Mouse (Mus musculus): ENCODE measurements around the gene Fam19a5.

The Fam19a5 gene

DNA sequence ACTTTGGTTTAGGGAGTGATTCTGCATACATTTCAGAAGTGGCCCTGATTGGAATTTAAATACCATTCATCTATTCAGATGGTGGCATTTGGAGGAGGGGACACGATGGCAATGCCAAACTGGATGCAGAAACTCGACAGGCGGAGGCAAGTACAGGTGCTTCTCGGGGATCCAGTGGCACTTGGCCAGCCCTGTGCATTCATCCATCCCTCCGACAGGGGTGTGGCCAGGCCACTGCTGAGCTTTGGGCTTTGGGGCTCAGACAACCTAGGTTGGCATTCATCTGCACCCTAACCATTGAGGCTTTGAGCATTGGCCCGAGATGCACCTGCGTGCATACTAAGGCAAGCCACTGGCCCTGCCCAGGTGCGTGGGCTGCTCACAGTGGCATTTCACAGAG, 52.6 kb downstream of the Fam19a5 start:
- no peak; the same call in 1 of the 2 replicates for ATAC-seq (ENCODE audit: low TSS enrichment)

DNA sequence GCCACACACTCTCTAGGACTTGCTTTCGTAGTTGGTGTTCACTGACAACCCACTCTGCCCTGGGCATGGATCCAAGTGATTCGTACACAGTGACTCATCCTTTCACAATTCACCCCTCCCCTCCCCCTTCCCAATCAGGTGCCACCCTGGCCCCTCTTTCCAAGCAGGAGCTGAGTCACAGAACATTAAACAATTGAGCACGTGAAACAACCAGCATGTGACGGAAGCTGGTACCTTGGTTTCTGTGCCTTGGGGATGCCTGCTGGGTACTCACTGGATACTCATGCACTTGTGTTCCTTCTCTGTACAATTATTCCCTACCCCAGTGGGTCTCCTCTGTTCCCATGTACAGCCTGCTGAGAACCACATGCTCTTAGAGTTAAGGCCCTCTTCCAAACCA, 53.0 kb downstream of the Fam19a5 start:
- peak; percentile 39 for ATAC-seq (ENCODE audit: low TSS enrichment)

DNA sequence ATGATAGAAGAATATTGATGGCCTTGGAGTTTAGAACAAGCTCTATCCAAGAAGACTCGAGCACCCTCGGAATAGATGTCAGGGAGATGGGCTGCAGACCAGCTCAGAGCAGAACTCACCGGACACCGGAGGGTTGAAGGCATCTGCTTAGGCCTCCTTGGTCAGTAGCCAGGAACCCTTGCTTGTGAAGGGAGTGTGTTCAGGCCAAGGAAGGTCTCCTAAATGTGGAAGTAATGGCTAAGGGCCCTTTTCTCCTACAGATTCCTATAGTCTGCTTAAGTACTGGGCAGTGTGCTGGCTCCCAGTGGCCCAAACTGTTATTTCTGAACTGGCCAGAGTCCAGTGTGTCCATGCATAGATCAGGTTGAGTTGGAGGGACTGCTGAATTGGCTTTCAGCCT, 53.7 kb downstream of the Fam19a5 start:
- ATAC-seq (ENCODE audit: low TSS enrichment), result no peak

DNA sequence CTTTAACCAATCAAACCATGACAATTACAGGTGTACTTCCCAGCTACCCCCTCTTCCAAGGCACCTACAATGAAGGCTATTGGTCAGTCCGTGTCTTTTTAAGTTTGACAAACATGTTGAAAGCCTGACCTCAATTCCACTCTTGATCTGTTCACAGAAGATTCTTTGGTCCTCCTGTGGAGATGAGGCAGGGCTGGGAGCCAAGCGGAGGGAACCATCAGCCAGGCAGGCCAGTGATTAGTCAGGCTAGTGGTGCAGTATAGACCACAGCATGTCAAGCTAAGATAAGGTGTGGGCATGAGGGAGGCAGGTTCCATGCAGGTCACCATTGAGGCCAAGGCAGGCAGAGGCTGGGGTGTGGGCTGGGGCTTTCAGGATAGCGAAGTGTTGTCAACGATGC, 54.5 kb downstream of the Fam19a5 start:
- ATAC-seq (ENCODE audit: low TSS enrichment), result no peak

DNA sequence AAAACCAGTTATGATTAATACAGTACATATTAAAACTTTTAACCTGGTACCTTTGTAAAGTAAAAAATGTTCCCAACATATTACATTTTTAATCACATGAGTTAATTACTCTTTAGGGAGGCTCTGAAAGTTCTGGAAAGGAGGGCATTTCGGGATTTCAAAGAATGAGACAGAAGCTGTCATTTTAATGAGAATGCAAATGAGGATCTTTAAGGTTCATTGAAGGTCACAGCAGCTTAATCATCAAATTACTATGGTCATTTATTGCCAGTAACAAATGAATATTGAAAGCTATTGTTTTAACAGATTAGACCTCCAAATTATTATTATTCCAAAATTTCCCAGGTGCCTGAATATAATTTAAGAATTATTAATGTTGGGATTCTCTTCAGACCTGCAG, 59.2 kb downstream of the Fam19a5 start:
- ATAC-seq (ENCODE audit: low TSS enrichment), result no peak

DNA sequence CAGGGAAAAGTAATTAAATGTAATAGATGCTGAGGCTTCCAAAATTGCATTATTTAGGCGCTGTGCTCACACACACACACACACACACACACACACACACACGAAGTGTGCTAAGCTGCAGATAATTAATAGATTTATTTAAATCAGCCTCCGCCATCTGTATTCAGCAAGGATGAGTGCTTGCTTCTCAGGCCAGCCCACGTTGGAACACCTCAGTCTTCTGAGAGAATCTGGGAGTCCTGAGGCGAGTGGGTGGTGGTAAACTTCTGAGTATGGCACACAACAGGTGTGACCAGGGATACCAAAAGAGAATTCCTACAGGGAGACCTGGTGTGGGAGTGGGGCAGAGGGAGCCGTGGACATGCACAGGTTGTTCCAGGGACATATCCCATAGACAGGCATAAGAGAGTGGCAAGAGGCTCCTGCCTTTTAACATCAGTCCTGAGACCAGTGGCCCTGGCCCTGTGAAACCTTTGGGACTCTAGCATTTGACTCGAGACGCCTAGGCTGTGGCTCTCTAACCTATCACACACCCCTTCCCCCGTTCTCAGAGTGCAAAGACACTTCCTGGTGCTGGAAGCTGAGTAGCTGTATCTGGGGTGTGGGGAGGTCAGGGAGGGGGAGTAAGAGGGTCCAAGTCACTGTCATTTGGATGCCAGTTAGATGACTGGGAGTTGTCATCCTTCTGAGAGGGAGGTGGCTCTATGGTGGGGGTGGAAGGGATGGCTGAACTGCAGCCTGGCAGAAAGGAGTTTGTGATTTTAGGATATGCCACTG, 61.6 kb downstream of the Fam19a5 start:
- no peak for ATAC-seq (ENCODE audit: low TSS enrichment)

DNA sequence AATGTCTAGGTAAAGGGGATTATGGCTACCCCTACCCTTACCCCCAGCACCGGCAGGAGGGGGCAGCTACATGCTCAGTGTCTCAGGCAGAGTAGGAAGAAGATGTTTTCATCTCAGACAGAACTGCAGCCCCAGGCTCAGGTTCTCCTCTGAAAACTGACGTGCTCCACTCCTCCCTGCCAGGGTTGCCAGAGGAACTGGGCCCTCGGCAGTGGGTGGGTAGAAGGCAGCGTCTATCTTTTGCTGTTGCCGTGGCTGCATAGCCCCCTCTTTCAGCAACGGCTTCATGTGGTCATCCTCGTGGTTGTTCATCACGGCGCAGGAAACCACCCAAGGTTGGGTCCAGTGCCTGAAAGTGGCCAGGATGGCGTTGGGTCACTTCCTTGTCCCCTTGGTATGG, 62.6 kb downstream of the Fam19a5 start:
- peak; percentile 53; the same call in 1 of the 2 replicates for ATAC-seq (ENCODE audit: low TSS enrichment)

DNA sequence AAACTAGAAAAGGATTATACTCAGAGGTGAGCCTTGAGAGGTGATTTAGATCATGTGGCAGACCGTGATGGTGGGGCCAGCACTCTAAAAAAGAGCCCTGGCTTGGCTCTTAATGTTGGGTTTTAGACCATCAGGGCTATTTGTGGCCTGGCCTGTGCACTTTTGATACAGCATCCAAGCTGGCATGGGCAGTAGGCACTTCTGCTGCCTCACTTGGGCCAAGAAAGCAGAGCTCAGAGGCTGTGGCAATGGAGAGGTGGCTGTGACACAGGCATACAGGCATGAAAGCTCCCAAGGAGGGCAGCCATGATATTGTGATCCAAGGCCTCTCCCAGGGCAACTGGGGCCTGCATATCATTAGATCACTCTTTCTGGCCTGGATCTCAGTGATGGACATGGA, 65.1 kb downstream of the Fam19a5 start:
- no peak for ATAC-seq (ENCODE audit: low TSS enrichment)

DNA sequence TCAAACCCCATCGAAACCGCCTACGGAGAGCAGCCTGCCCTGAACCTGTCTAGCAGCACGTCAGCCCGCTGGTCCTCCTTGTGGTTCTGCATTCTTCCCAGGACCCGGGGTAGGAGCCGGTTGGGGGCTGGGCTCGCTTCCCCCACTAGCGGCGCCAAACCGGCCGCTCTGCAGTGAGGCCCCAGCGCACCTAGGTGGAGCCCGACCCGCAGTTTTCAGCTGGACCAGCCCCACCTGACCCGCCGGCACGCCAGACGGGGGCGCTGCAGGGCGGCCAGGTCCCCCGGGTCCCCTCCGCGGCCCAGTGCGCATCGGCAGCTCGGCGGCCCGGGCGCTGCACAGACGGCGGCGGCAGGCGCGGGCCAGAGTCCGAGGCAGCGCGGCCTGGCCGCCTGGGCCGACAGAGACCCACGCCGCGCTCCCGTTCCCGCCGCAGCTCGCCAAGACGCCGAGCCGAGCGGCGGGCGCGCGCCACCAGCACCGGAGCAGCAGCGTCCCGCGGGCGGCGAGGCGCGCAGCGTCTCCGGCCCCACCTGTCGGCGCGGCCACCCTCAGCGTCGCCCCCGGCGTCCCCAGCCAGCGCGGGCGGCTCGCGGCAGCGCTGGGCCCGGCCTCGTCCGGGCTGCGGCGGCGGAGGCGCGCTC, 80.0 kb downstream of the Fam19a5 start:
- ATAC-seq (ENCODE audit: low TSS enrichment), result peak; percentile 73

DNA sequence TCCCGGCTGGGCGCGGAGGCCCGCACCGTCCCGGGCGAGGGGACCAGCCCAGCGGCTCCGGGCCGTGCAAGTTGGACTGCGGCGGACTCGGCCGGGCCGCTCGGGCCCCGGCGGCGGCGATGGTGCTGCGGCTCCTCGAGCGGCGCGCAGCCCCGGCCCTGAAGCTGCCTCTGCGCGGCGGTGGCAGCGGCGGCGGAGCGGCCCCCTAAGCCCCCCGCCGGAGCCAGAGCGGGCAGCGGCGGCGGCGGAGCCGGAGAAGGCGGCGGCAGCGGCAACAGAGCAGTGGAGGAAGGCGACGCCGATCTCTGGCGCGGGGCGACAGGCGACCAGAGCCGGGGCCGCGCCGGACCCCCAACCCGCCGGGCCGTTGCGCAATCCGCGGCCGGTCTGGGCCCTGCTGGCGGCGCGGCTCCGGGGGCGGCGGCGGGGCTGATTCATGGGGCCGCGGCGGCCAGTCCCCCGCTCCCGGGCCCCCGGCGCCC, 80.6 kb downstream of the Fam19a5 start:
- 0 out of 2 replicates have a peak, but pooled peaks have one; percentile 2 for ATAC-seq (ENCODE audit: low TSS enrichment)

DNA sequence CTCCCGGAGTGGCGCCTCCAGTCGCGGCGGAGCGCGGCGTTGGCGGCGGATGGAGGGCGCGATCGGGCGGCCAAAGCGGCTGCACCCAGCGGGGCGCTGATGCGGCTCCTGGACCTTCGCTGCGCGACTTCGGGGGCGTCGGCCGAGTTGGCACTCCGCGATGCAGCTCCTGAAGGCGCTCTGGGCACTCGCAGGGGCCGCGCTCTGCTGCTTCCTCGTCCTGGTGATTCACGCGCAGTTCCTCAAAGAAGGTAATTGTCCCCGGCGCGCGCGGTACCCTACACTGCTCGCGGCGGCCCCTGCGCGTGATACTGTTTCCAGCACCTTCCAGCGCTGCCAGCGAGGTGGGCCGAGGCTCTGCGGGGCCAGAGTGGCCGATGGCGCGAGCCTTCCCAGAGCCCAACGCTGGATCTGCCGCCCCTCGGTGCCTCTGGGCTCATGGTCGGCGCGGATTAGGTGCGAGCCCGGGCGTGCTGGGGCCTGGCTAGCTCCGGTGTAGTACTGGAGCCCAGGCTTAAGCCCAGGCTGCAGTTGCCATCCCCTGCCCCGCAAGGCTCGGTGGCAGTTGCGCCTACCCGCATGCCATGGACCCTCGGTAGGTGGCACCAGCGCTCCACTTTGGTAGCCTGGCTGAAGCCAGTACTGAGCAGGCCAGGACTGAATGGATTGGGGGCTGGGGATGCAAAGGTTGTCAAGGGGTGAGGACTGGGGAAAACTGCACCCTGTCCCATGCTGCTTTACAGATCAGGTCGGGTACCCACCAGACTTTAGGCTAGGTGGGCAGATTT, 81.3 kb downstream of the Fam19a5 start:
- ATAC-seq (ENCODE audit: low TSS enrichment), result peak; percentile 75

DNA sequence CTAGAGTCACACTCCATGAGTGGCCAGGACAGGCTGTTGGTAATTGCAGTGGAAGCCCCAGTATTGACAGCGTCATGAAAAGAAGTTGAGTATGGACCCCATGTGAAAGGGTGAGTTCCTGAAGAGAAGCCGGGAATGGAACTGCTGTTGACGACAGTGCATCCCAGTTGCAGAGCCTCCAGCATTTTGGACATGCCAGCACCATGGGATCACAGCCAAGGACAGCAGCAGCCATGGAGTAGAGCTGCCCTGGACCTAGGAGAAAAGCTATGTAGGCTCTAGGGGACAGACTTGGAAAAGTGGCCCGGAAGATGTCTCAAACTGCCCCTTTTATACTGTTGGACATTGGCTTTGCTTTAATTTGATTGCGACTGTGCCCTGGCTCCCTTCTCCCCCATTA, 91.2 kb downstream of the Fam19a5 start:
- no peak for ATAC-seq (ENCODE audit: low TSS enrichment)

DNA sequence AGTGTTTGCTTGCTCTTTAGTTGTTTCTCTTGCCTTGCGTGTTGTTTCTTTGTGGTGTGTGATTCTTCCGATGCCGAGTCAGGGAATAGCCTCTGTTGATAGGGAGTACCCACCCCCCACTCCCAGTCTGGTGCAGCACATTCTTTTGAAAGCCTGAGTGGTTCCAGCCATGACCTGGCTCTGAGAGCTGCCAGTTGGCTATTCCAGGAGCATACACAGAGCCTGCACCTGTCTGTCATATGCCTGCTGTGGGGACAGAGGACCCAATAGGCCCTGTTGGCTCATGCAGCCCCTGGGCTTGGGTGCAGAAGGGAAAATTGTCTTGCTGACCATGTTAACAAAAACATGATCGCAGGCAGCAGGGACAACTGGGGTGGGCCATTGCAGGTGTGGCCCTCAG, 92.3 kb downstream of the Fam19a5 start:
- ATAC-seq (ENCODE audit: low TSS enrichment), result no peak

DNA sequence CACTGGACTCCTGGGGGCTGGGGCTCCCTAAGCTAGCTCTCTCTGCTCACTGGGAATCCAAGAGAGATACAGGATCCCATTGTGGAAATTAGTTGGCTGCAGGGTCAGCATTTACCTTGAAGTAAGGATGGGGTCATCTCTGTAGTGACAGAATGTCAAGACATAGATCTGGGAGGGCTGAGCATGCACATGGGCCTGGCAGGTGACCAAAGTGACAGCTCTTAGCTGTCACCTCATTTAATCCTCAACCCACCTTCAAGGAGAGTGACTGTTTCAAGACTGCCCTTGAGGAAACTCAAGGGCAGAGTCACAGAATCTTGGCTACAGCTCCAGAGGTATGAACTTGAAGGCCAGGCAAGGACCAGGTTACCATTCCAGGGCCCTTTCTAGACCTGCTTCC, 93.1 kb downstream of the Fam19a5 start:
- ATAC-seq (ENCODE audit: low TSS enrichment), result no peak

DNA sequence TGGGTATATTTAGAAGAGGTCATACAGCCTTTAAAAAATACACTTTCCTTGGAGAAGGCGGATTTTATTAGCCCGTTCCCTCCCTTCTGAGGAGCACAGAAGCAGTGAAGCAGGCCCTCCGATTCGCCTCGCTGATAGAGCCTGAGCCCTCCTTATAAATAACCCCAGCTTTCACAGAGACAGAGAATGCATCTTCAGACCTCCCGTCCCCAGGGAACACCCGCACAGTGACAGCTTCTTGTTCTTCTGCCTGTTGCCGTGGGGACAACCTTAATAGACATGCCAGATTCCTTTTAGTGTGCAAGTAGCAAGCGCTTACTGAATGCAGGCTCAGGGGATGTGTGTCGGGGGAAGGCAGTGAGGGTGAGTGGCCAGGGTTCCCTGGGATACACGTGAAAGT, 94.2 kb downstream of the Fam19a5 start:
- no peak for ATAC-seq (ENCODE audit: low TSS enrichment)

DNA sequence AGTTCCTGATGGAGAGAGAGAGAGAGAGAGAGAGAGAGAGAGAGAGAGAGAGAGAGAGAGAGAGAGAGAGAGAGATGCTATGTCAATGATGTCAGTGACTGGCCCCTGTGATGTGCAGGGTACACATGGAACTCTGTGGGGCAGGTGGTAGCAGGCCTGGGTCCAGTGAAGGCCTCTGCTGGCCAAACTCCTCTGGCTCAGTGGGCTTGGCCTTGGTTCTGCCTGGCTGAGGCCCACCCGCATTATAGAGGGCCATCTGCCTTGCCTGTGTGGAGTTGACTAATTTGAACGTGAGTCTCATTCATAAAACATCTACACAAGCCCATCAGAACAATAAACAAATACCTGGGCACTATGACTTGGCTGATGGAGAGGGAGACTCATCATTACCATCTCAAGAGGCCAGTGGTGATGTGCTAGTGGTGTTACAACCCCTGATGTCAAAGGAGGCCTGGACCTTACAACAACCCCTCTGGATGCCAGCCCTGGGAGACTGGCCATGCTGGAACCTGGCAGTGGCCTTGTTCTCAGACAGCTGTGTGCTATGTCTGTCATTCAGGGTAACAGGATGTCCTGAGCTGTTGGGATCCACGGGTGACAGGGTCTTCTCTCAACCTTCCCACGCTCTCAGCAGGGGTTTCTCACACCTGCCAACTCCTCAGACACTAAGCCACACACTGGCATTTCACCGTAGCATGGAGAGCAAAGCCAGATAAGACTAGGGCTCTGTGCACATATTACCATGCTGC, 102.4 kb downstream of the Fam19a5 start:
- ATAC-seq (ENCODE audit: low TSS enrichment), result no peak

DNA sequence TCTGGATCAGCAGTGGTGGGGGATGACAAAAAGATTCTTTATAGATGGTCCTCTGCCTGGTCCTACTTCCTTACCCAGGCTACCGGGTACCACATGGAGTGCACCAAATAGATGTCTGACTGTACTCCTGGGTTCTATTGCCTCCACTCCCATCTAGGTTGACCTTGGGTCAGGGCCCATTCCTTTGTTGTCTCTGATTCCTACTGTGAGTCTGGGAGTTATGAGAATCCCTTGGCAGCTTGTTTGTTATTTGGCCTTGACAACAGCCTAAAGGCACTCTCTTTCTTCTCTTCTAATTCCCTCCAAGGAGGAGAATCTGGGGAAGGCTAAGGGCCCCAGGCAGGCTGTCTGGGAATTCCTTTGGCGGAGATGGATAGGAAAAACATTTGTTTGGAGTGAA, 105.6 kb downstream of the Fam19a5 start:
- no peak for ATAC-seq (ENCODE audit: low TSS enrichment)

DNA sequence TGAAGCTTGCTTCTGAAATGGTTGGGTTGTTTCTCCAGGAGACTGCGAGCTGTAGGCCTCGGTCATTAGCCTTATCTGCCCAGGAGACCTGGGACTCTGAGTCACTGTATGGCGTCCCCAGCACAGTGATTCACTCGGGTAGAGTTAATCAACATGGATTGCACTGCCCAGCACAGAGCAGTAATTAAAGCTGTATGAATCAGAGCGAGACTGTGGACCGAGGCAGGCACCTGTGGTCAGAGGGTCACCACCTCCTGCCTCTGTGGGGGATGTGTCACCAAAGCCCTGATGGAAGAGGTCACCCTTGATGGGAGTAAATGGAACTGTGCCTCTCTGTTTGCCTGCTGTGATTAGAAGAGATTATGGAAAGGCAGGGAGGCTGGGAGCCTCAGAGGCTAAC, 110.5 kb downstream of the Fam19a5 start:
- ATAC-seq (ENCODE audit: low TSS enrichment), result no peak; the same call in 1 of the 2 replicates

DNA sequence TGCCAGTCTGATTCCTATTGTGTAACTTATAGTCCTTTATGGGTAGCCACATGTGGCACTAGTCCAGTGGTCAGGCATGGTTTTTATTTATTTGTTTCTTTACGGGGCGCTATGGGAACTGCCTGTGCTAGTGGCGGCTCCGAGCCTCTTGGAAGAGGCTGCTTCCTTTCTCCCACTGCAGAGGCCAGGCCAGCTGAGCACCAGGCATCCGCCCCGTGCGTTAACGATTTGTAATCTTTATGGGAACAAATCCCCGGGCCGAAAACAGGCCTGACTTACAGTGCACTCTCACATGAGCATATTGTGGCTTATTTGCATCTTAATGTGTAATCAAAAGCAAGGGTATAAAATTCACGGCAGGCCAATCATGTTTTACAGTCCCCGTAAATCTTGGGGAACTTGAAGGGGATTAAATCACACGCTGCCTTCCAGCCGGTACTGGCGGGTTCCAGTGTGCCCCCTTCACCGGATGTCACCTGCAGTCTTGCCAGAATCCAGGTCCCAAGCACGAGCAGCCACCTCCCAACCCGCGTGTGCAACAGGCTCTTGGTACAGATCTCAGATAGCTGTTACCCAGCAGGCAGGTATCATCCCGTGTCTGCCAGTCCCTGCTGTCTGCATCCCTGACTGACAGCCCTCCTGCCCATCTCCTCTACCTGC, 112.5 kb downstream of the Fam19a5 start:
- no peak for ATAC-seq (ENCODE audit: low TSS enrichment)

DNA sequence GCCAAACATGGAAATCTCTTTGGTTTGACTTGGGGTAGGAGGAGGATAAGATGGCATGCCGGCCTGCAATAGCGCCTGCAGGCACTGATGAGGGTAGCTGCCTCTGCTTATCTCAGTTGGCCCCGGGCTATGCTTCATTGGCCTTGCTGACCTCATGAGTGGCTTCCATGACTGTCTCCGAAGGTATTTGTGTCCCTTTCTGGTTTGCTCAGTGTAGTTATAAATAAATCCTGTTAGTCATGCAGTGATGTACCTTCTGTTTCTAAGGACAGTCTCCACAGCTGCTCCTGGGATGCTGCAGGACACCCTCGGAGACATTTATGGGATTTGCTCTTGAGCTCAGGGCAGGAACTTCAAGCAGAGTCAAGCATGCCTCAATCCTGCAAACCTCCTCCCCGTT, 115.6 kb downstream of the Fam19a5 start:
- peak; percentile 10; the same call in 1 of the 2 replicates for ATAC-seq (ENCODE audit: low TSS enrichment)

DNA sequence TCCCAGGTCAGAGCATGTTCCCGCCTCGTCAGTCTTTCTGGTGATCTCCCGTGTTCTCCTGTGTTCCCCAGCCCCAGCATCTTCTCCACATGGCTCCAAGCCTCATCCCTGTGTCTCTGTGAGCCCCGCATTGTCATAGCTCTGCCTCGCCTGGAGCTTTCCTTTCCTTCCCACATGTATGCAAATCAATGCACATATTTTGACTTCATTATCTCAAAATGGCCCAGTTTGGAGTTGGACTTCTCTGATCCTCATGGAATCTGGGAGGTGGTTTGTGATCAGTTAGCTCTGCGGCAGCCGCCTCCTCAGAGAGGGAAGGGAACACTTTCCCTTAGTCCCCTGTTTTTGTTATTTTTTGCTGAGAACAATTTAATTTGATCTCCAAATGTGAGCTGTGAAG, 117.9 kb downstream of the Fam19a5 start:
- ATAC-seq (ENCODE audit: low TSS enrichment), result peak; percentile 90
